Comparison of ENCODE assay signal across 8 mouse cellular contexts in the genomic region with DNA sequence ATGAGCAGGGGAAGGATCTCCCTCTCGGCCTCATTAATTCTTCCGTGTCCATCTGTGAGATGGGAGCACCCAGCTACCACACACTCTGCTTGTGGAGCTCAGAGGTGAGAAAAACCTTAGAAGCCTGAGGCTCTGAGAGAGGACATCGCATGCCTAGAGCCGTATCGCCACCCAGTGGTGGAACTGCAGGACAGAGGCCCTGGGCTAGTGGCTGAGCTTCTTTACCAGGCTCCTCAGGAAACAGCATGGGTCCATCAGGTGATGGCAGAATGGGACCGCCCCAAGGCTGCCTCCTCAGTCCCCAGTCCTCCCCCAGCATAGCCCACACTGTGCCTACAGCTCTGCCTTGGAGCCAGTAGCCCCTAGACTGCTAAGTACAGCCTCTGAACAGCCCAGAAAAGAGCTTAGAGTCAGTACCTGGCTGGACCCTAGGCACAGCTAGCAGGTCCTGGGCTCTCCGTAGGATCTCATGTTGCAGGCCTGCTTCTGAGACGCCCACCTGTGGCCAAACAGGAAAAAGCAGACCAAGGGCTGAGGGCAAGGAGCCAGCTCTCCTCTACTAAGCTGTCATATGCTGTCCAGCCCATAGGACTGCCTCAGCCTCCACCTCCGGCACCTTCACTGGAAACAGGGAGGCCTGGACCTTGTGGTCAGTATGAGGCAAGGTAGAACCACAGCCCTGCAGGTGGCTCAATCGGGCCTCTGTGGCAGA. TPM values are rescaled to one million over a fixed set of nuclear protein-coding genes. Genes with fewer than 3 reads are reported as not detected.
A peak's percentile ranks its signal among the peaks of the same experiment; 100 is the strongest.
DNase-seq lines count a peak whose midpoint lies in the region; ATAC-seq and TF ChIP-seq lines count a peak whose summit lies in the region.

No protein-coding gene starts in this region.

- 0 out of 2 replicates have a peak overlapping the region, but pooled peaks have one; percentile 3 for H3K9ac ChIP-seq in embryonic facial prominence, embryonic 13.5 days
- no peak overlapping the region for H3K9ac ChIP-seq in heart, embryonic 13.5 days
- no peak overlapping the region for H3K9ac ChIP-seq in kidney, postnatal 0 days (ENCODE audit: low read depth, low read length)
- no peak overlapping the region for H3K9ac ChIP-seq in liver, embryonic 11.5 days (ENCODE audit: low read depth, low read length)

- WGBS in embryonic facial prominence, embryonic 13.5 days = 35% methylated on average over 10 of the region's 10 CpGs
- 26% methylated on average over 10 of the region's 10 CpGs for WGBS in heart, embryonic 13.5 days
- WGBS in kidney, postnatal 0 days = 26% methylated on average over 10 of the region's 10 CpGs
- 38% methylated on average over 10 of the region's 10 CpGs for WGBS in liver, embryonic 11.5 days

- H3K9me3 ChIP-seq in embryonic facial prominence, embryonic 13.5 days = no peaks in the 10 kb centered on the region
- no peaks in the 10 kb centered on the region for H3K9me3 ChIP-seq in heart, embryonic 13.5 days
- H3K9me3 ChIP-seq in kidney, postnatal 0 days (replicated peaks; ENCODE audit: low read length) = no peaks in the 10 kb centered on the region
- H3K9me3 ChIP-seq in liver, embryonic 11.5 days (ENCODE audit: control insufficient read depth, low read length) = no peaks in the 10 kb centered on the region

- H3K4me1 ChIP-seq in embryonic facial prominence, embryonic 13.5 days = no peaks in the 10 kb centered on the region
- 0 out of 2 replicates have a peak, but pooled peaks cover 4% of the 10 kb centered on the region for H3K4me1 ChIP-seq in heart, embryonic 13.5 days
- H3K4me1 ChIP-seq in kidney, postnatal 0 days (replicated peaks; ENCODE audit: insufficient read depth, low read length) = no peaks in the 10 kb centered on the region
- H3K4me1 ChIP-seq in liver, embryonic 11.5 days (replicated peaks; ENCODE audit: control insufficient read depth, insufficient read depth, low read length) = 0 out of 2 replicates have a peak, but pooled peaks cover 4% of the 10 kb centered on the region

- no peak overlapping the region for H3K27ac ChIP-seq in embryonic facial prominence, embryonic 13.5 days
- peak overlapping the region; percentile 13; the same call in 1 of the 2 replicates for H3K27ac ChIP-seq in heart, embryonic 13.5 days (replicated peaks)
- no peak overlapping the region for H3K27ac ChIP-seq in kidney, postnatal 0 days
- H3K27ac ChIP-seq in liver, embryonic 11.5 days (ENCODE audit: low read depth, low read length) = 0 out of 2 replicates have a peak overlapping the region, but pooled peaks have one; percentile 32

- H3K36me3 ChIP-seq in embryonic facial prominence, embryonic 13.5 days = peaks cover 63% of the 10 kb centered on the region
- peaks cover 80% of the 10 kb centered on the region for H3K36me3 ChIP-seq in heart, embryonic 13.5 days
- peaks cover 19% of the 10 kb centered on the region for H3K36me3 ChIP-seq in kidney, postnatal 0 days (ENCODE audit: insufficient read depth, low read length)
- H3K36me3 ChIP-seq in liver, embryonic 11.5 days (ENCODE audit: control insufficient read depth, insufficient read depth, low read length) = 0 out of 2 replicates have a peak, but pooled peaks cover 3% of the 10 kb centered on the region

- no peak overlapping the region for H3K4me2 ChIP-seq in embryonic facial prominence, embryonic 13.5 days
- no peak overlapping the region for H3K4me2 ChIP-seq in heart, embryonic 13.5 days
- no peak overlapping the region for H3K4me2 ChIP-seq in kidney, postnatal 0 days (ENCODE audit: low read length)
- H3K4me2 ChIP-seq in liver, embryonic 11.5 days = no peak overlapping the region

- peak; percentile 92 for TF ChIP-seq CTCF in kidney, postnatal 0 days (IDR thresholded peaks at IDR 0.05; ENCODE audit: low read depth)

- no peaks in the 10 kb centered on the region for H3K27me3 ChIP-seq in embryonic facial prominence, embryonic 13.5 days
- H3K27me3 ChIP-seq in heart, embryonic 13.5 days (replicated peaks) = no peaks in the 10 kb centered on the region
- H3K27me3 ChIP-seq in kidney, postnatal 0 days (ENCODE audit: insufficient read depth, low read length) = no peaks in the 10 kb centered on the region
- no peaks in the 10 kb centered on the region for H3K27me3 ChIP-seq in liver, embryonic 11.5 days (replicated peaks; ENCODE audit: control insufficient read depth, insufficient read depth, low read length)

- no peak overlapping the region for H3K4me3 ChIP-seq in embryonic facial prominence, embryonic 13.5 days
- H3K4me3 ChIP-seq in heart, embryonic 13.5 days = no peak overlapping the region
- H3K4me3 ChIP-seq in kidney, postnatal 0 days (replicated peaks; ENCODE audit: low read depth, low read length) = no peak overlapping the region
- no peak overlapping the region for H3K4me3 ChIP-seq in liver, embryonic 11.5 days (ENCODE audit: low read depth, low read length)

- DNase-seq in 3134 (ENCODE audit: extremely low read depth, insufficient read length, low spot score) = peak; percentile 73
- peak; percentile 82 for DNase-seq in adrenal gland, postnatal 14 days
- DNase-seq in kidney, postnatal 0 days (ENCODE audit: low spot score) = peak; percentile 90
- DNase-seq in liver, embryonic 11.5 days (ENCODE audit: low spot score) = peak; percentile 69
- DNase-seq in natural killer cell, adult 2 months (ENCODE audit: low spot score in 2 of 2) = peak; percentile 62 to 69
- DNase-seq in testis, postnatal 10 days (ENCODE audit: low spot score) = peak; percentile 90

- no peak for ATAC-seq in embryonic facial prominence, embryonic 13.5 days (ENCODE audit: insufficient number of reproducible peaks, insufficient read depth, low FRiP score, low TSS enrichment, low read depth)
- ATAC-seq in heart, embryonic 13.5 days (ENCODE audit: extremely low read depth, insufficient number of reproducible peaks, low FRiP score, low TSS enrichment) = no peak; the same call in 1 of the 2 replicates
- ATAC-seq in kidney, postnatal 0 days (replicated peaks; ENCODE audit: low FRiP score, low read depth) = peak; percentile 47
- peak; percentile 41; the same call in 1 of the 2 replicates for ATAC-seq in liver, embryonic 11.5 days (replicated peaks; ENCODE audit: low FRiP score)

RNA-seq across cellular contexts. Expression of a gene that starts 33.0 kb away (rescaled TPM):
- total RNA-seq in adrenal gland, postnatal 14 days (2021) = 155 and 192 TPM in 2 replicates
- 185 and 205 TPM in 2 replicates for polyA plus RNA-seq in embryonic facial prominence, embryonic 13.5 days (2015; fragmentation: Nextera tagmentation; extraction: Ambion mirVana)
- polyA plus RNA-seq in heart, embryonic 13.5 days (2015; fragmentation: Nextera tagmentation; extraction: Ambion mirVana) = 108 and 112 TPM in 2 replicates
- polyA plus RNA-seq in kidney, postnatal 0 days (2015; fragmentation: Nextera tagmentation; extraction: Ambion mirVana) = 173 and 195 TPM in 2 replicates
- 276 and 295 TPM in 2 replicates for polyA plus RNA-seq in liver, embryonic 11.5 days (2014; fragmentation: Nextera tagmentation; extraction: Ambion mirVana)

RNA-seq across cellular contexts. Expression of a gene that starts 33.0 kb away (rescaled TPM):
- total RNA-seq in adrenal gland, postnatal 14 days (2021) = 14.1 and 17.2 TPM in 2 replicates
- polyA plus RNA-seq in embryonic facial prominence, embryonic 13.5 days (2015; fragmentation: Nextera tagmentation; extraction: Ambion mirVana) = 13.4 and 13.6 TPM in 2 replicates
- polyA plus RNA-seq in heart, embryonic 13.5 days (2015; fragmentation: Nextera tagmentation; extraction: Ambion mirVana) = 8.1 and 9.6 TPM in 2 replicates
- polyA plus RNA-seq in kidney, postnatal 0 days (2015; fragmentation: Nextera tagmentation; extraction: Ambion mirVana) = 8.6 and 9.0 TPM in 2 replicates
- 6.1 and 6.7 TPM in 2 replicates for polyA plus RNA-seq in liver, embryonic 11.5 days (2014; fragmentation: Nextera tagmentation; extraction: Ambion mirVana)

RNA-seq across cellular contexts. Expression of a gene that starts 52.5 kb away (rescaled TPM):
- total RNA-seq in adrenal gland, postnatal 14 days (2021) = 22.0 and 23.1 TPM in 2 replicates
- 57.2 and 59.2 TPM in 2 replicates for polyA plus RNA-seq in embryonic facial prominence, embryonic 13.5 days (2015; fragmentation: Nextera tagmentation; extraction: Ambion mirVana)
- polyA plus RNA-seq in heart, embryonic 13.5 days (2015; fragmentation: Nextera tagmentation; extraction: Ambion mirVana) = 46.4 and 47.1 TPM in 2 replicates
- polyA plus RNA-seq in kidney, postnatal 0 days (2015; fragmentation: Nextera tagmentation; extraction: Ambion mirVana) = 41.1 and 42.2 TPM in 2 replicates
- 11.1 and 11.9 TPM in 2 replicates for polyA plus RNA-seq in liver, embryonic 11.5 days (2014; fragmentation: Nextera tagmentation; extraction: Ambion mirVana)

RNA-seq across cellular contexts. Expression of a gene that starts 53.5 kb away (rescaled TPM):
- total RNA-seq in adrenal gland, postnatal 14 days (2021) = 18.3 and 20.8 TPM in 2 replicates
- 24.6 and 25.8 TPM in 2 replicates for polyA plus RNA-seq in embryonic facial prominence, embryonic 13.5 days (2015; fragmentation: Nextera tagmentation; extraction: Ambion mirVana)
- polyA plus RNA-seq in heart, embryonic 13.5 days (2015; fragmentation: Nextera tagmentation; extraction: Ambion mirVana) = 18.6 and 19.0 TPM in 2 replicates
- 36.8 and 37.1 TPM in 2 replicates for polyA plus RNA-seq in kidney, postnatal 0 days (2015; fragmentation: Nextera tagmentation; extraction: Ambion mirVana)
- polyA plus RNA-seq in liver, embryonic 11.5 days (2014; fragmentation: Nextera tagmentation; extraction: Ambion mirVana) = 15.0 TPM in 2 replicates

Comparison
In these comparisons a context has a peak if more than half of its experiments do, and no peak if none do; other contexts are left out.
1. ATAC-seq: peak in kidney, postnatal 0 days (single experiment) and liver, embryonic 11.5 days (single experiment); none in embryonic facial prominence, embryonic 13.5 days (single experiment) and heart, embryonic 13.5 days (single experiment).
2. H3K27ac ChIP-seq: peak in heart, embryonic 13.5 days (single experiment) and liver, embryonic 11.5 days (single experiment); none in embryonic facial prominence, embryonic 13.5 days (single experiment) and kidney, postnatal 0 days (single experiment).
3. Peak in every context shown above with its lines, with median percentiles within 50 percentile points of each other: DNase-seq.